Mouse (Mus musculus): ENCODE results near the gene Ppp1r12a. TPM values are rescaled to one million over a fixed set of nuclear protein-coding genes. Genes with fewer than 3 reads are reported as not detected.

Ppp1r12a gene
- polyA plus RNA-seq, 1 experiment from 2014 or later: 99.4 TPM

- Histone ChIP-seq H3K36me3 (ENCODE audit: control insufficient read depth, insufficient read depth, low read length) (no peaks in the 10 kb centered on the region), H3K9me3 (ENCODE audit: control insufficient read depth, low read length) (no peaks in the 10 kb centered on the region), H3K9ac (ENCODE audit: low read length) (no peak overlapping the region), H3K27me3 (ENCODE audit: control insufficient read depth, insufficient read depth, low read depth, low read length) (no peaks in the 10 kb centered on the region), H3K4me1 (replicated peaks; ENCODE audit: control insufficient read depth, insufficient read depth, low read length) (0 out of 2 replicates have a peak, but pooled peaks cover 2% of the 10 kb centered on the region), H3K4me2 (ENCODE audit: low read depth, low read length) (no peak overlapping the region), H3K4me3 (ENCODE audit: low read length) (no peak overlapping the region), H3K27ac (ENCODE audit: low read length) (no peak overlapping the region)
- 83% methylated on average over 11 of the region's 11 CpGs for WGBS
- ATAC-seq (ENCODE audit: low read depth): no peak
Observed at GRCm38 (mm10) chr10:108286658-108287437, 124.9 kb downstream of the Ppp1r12a start.

DNA sequence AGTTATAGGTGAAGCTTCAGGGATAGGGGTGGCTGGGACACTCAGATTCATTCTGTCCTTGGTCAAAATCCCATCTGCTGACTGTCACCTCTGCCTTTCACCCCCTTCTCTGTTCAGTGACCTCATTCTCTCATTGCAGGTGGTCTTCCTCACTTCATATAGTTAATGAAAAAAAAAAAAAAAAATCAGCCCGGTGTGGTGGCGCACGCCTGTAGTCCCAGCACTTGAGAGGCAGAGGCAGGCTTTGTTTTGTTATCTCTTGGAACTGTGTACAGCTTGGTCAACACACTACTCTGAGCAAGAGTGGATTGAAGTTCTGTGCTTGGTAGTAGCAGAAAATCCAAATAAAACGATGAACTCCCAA, 125.4 kb downstream of the Ppp1r12a start:
- H3K4me3 ChIP-seq (ENCODE audit: low read length): no peak overlapping the region
- no peaks in the 10 kb centered on the region for H3K27me3 ChIP-seq (ENCODE audit: control insufficient read depth, insufficient read depth, low read depth, low read length)
- H3K36me3 ChIP-seq (ENCODE audit: control insufficient read depth, insufficient read depth, low read length): no peaks in the 10 kb centered on the region
- H3K4me2 ChIP-seq (ENCODE audit: low read depth, low read length): no peak overlapping the region
- H3K9ac ChIP-seq (ENCODE audit: low read length): no peak overlapping the region
- H3K9me3 ChIP-seq (ENCODE audit: control insufficient read depth, low read length): no peaks in the 10 kb centered on the region
- H3K27ac ChIP-seq (ENCODE audit: low read length): no peak overlapping the region
- WGBS: 49% methylated on average over 4 of the region's 4 CpGs
- H3K4me1 ChIP-seq (replicated peaks; ENCODE audit: control insufficient read depth, insufficient read depth, low read length): 0 out of 2 replicates have a peak, but pooled peaks cover 4% of the 10 kb centered on the region
- ATAC-seq (ENCODE audit: low read depth): no peak

GRCm38 (mm10) chr10:108290046-108290445, 128.1 kb downstream of the Ppp1r12a start:
- 92% methylated on average over 13 of the region's 13 CpGs for WGBS

DNA sequence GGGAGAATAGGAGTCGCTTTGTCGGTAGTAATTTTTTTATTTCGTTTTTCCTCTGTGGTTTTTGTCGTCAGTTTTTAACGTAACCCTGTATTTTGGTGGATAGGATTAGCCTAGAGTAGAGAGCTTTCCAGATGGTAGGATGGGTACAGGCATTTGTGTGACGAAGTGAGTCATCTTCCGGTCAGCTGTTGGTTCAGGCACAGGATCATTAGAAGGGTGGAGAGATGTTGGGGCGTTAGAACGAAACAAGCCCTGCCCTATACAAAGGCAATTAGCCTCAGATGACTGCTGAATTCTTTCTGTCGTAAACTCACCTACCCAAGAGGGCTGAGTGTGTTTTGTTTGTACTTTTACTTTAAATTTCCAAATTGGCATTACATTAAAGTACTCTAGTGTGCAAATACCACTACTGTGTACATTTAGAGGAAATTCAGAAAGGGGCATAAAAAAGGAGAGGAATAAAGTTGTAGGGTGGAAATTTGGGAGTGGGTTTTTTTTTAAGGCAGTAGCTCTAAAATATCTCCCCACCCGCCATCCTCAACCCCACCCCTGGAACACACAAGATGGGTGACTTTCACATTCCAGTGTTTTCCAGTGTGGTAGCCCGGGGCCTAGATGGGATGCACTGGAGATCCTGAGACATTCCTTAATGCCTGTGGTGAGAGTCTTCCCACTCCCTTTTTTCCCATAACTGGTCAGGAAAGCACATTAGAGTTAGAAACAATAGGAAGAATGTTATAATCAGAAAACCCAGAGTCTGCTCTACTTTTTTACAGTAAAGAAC, 129.9 kb downstream of the Ppp1r12a start:
- Histone ChIP-seq H3K9me3 (ENCODE audit: control insufficient read depth, low read length) (no peaks in the 10 kb centered on the region), H3K9ac (ENCODE audit: low read length) (no peak overlapping the region), H3K27me3 (ENCODE audit: control insufficient read depth, insufficient read depth, low read depth, low read length) (no peaks in the 10 kb centered on the region), H3K36me3 (ENCODE audit: control insufficient read depth, insufficient read depth, low read length) (no peaks in the 10 kb centered on the region), H3K27ac (ENCODE audit: low read length) (no peak overlapping the region), H3K4me1 (replicated peaks; ENCODE audit: control insufficient read depth, insufficient read depth, low read length) (0 out of 2 replicates have a peak, but pooled peaks cover 2% of the 10 kb centered on the region), H3K4me3 (ENCODE audit: low read length) (no peak overlapping the region), H3K4me2 (ENCODE audit: low read depth, low read length) (no peak overlapping the region)
- 77% methylated on average over 12 of the region's 12 CpGs for WGBS
- ATAC-seq (ENCODE audit: low read depth): no peak

More at GRCm38 (mm10) chr10:108290046-108290445, 128.1 kb downstream of the Ppp1r12a start:
- H3K27me3 ChIP-seq (ENCODE audit: control insufficient read depth, insufficient read depth, low read depth, low read length): no peaks in the 10 kb centered on the region
- no peak overlapping the region for H3K27ac ChIP-seq (ENCODE audit: low read length)
- H3K4me2 ChIP-seq (ENCODE audit: low read depth, low read length): no peak overlapping the region
- no peak overlapping the region for H3K9ac ChIP-seq (ENCODE audit: low read length)
- H3K9me3 ChIP-seq (ENCODE audit: control insufficient read depth, low read length): no peaks in the 10 kb centered on the region
- no peak for ATAC-seq (ENCODE audit: low read depth)
- no peaks in the 10 kb centered on the region for H3K36me3 ChIP-seq (ENCODE audit: control insufficient read depth, insufficient read depth, low read length)
- H3K4me1 ChIP-seq (replicated peaks; ENCODE audit: control insufficient read depth, insufficient read depth, low read length): 0 out of 2 replicates have a peak, but pooled peaks cover 2% of the 10 kb centered on the region
- no peak overlapping the region for H3K4me3 ChIP-seq (ENCODE audit: low read length)

DNA sequence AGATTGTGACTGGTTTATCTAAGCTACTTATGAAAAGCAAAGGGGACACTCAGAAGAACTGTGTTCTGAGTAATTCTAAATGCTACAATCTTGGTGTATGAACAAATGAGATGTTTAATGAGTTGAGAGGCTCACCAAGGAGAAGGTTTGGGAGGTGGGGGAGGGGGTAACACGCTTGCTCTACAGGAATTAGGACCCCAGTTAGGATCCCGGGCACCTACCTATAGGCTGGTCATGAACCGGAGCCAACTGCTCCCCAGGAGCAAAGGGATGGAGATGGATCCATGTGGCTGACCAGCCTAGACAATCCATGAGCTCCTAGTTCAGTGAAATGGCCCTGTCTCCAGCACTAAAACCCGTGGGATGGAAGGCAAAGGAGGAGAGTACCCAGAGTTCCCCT, 130.7 kb downstream of the Ppp1r12a start:
- H3K4me2 ChIP-seq (ENCODE audit: low read depth, low read length): no peak overlapping the region
- ATAC-seq (ENCODE audit: low read depth): no peak

DNA sequence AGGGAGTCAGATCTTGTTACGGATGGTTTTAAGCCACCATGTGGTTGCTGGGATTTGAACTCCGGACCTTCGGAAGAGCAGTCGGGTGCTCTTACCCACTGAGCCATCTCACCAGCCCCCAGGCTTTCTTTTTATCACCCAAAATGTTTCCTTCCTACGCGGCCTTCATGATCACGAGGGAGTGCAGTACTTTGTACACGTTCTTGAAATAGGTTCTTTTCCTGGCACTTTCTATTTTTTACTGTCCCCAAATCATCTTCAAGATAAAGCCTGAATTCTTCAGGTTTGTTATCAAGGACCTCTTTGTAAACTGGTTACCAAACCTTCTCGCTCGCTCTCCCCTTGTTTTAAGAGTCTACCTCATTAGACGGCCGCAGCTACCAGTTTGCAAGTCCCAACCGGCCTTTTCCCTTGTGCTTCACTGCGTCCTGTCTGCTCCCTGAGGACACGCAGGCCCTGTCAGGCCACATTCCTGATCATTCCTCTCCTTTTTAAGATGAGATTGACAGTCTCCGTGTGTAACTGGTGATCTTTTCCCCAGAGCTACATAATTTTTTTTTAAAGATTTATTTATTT, 131.7 kb downstream of the Ppp1r12a start:
- 79% methylated on average over 16 of the region's 16 CpGs for WGBS
- Histone ChIP-seq H3K27ac (ENCODE audit: low read length) (no peak overlapping the region), H3K9ac (ENCODE audit: low read length) (no peak overlapping the region), H3K4me2 (ENCODE audit: low read depth, low read length) (no peak overlapping the region), H3K36me3 (ENCODE audit: control insufficient read depth, insufficient read depth, low read length) (no peaks in the 10 kb centered on the region), H3K4me1 (replicated peaks; ENCODE audit: control insufficient read depth, insufficient read depth, low read length) (0 out of 2 replicates have a peak, but pooled peaks cover 2% of the 10 kb centered on the region), H3K9me3 (ENCODE audit: control insufficient read depth, low read length) (no peaks in the 10 kb centered on the region), H3K4me3 (ENCODE audit: low read length) (no peak overlapping the region), H3K27me3 (ENCODE audit: control insufficient read depth, insufficient read depth, low read depth, low read length) (no peaks in the 10 kb centered on the region)
- ATAC-seq (ENCODE audit: low read depth): no peak

More for the DNA sequence above, 130.7 kb downstream of the Ppp1r12a start:
- Histone ChIP-seq H3K27me3 (ENCODE audit: control insufficient read depth, insufficient read depth, low read depth, low read length) (no peaks in the 10 kb centered on the region), H3K9me3 (ENCODE audit: control insufficient read depth, low read length) (no peaks in the 10 kb centered on the region), H3K9ac (ENCODE audit: low read length) (no peak overlapping the region), H3K27ac (ENCODE audit: low read length) (no peak overlapping the region), H3K4me1 (replicated peaks; ENCODE audit: control insufficient read depth, insufficient read depth, low read length) (0 out of 2 replicates have a peak, but pooled peaks cover 2% of the 10 kb centered on the region), H3K4me3 (ENCODE audit: low read length) (no peak overlapping the region), H3K36me3 (ENCODE audit: control insufficient read depth, insufficient read depth, low read length) (no peaks in the 10 kb centered on the region)
- 80% methylated on average over 4 of the region's 4 CpGs for WGBS

GRCm38 (mm10) chr10:108294766-108295165, 132.8 kb downstream of the Ppp1r12a start:
- 88% methylated on average over 7 of the region's 7 CpGs for WGBS
- Histone ChIP-seq H3K27me3 (ENCODE audit: control insufficient read depth, insufficient read depth, low read depth, low read length) (no peaks in the 10 kb centered on the region), H3K4me3 (ENCODE audit: low read length) (no peak overlapping the region), H3K9ac (ENCODE audit: low read length) (no peak overlapping the region), H3K4me1 (replicated peaks; ENCODE audit: control insufficient read depth, insufficient read depth, low read length) (0 out of 2 replicates have a peak, but pooled peaks cover 2% of the 10 kb centered on the region), H3K9me3 (ENCODE audit: control insufficient read depth, low read length) (no peaks in the 10 kb centered on the region), H3K27ac (ENCODE audit: low read length) (no peak overlapping the region), H3K36me3 (ENCODE audit: control insufficient read depth, insufficient read depth, low read length) (no peaks in the 10 kb centered on the region), H3K4me2 (ENCODE audit: low read depth, low read length) (no peak overlapping the region)
- ATAC-seq (ENCODE audit: low read depth): no peak

DNA sequence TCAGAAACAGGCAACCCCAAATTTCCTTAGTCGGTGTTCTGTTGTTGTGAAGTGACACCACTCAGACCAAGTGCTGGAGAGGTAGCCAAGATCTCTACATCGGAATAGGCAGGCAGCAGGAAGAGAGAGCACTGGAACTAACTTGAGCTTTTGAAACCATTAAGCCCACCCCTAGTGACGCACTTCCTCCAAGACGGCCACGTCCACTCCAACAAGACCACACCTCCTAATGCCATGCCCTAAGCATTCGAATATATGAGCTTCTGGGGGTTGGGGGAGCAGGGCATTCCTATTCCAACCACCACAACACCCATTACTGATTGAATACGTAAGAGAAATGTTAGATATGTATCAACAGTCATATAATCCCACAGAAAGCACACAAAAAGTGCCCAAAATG, 134.5 kb downstream of the Ppp1r12a start:
- WGBS: 84% methylated on average over 7 of the region's 7 CpGs
- Histone ChIP-seq H3K9me3 (ENCODE audit: control insufficient read depth, low read length) (no peaks in the 10 kb centered on the region), H3K4me3 (ENCODE audit: low read length) (no peak overlapping the region), H3K27ac (ENCODE audit: low read length) (no peak overlapping the region), H3K27me3 (ENCODE audit: control insufficient read depth, insufficient read depth, low read depth, low read length) (no peaks in the 10 kb centered on the region), H3K9ac (ENCODE audit: low read length) (no peak overlapping the region), H3K4me2 (ENCODE audit: low read depth, low read length) (no peak overlapping the region), H3K4me1 (replicated peaks; ENCODE audit: control insufficient read depth, insufficient read depth, low read length) (0 out of 2 replicates have a peak, but pooled peaks cover 2% of the 10 kb centered on the region), H3K36me3 (ENCODE audit: control insufficient read depth, insufficient read depth, low read length) (no peaks in the 10 kb centered on the region)
- no peak for ATAC-seq (ENCODE audit: low read depth)

DNA sequence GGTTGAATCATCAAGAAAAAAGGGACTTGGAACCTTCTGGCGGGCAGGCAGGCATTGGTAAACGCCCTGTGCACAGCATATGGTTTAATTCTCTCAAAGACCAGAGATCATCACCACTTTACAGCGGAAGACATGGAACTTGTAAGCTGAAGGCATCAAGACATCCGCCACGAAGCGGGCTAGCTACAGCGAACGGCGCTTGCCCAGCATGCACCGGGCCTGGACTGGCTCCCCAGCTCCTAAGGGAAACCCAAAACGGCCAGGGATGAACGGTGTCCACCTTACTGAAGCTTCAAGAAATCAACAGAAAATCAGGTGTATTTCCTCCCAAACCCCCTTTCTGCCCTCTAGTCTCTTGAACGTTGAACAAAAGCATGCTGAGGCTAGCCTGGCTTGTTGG, 136.3 kb downstream of the Ppp1r12a start:
- no peaks in the 10 kb centered on the region for H3K27me3 ChIP-seq (ENCODE audit: control insufficient read depth, insufficient read depth, low read depth, low read length)
- H3K9me3 ChIP-seq (ENCODE audit: control insufficient read depth, low read length): no peaks in the 10 kb centered on the region
- H3K27ac ChIP-seq (ENCODE audit: low read length): no peak overlapping the region
- no peaks in the 10 kb centered on the region for H3K4me1 ChIP-seq (replicated peaks; ENCODE audit: control insufficient read depth, insufficient read depth, low read length)
- H3K4me2 ChIP-seq (ENCODE audit: low read depth, low read length): no peak overlapping the region
- 92% methylated on average over 13 of the region's 13 CpGs for WGBS
- H3K9ac ChIP-seq (ENCODE audit: low read length): no peak overlapping the region
- no peak for ATAC-seq (ENCODE audit: low read depth)
- H3K4me3 ChIP-seq (ENCODE audit: low read length): no peak overlapping the region
- H3K36me3 ChIP-seq (ENCODE audit: control insufficient read depth, insufficient read depth, low read length): no peaks in the 10 kb centered on the region
